Mouse (Mus musculus) neural tube, embryonic 13.5 days (tissue): ENCODE results near the gene Nsg1. TPM values are rescaled to one million over a fixed set of nuclear protein-coding genes. Genes with fewer than 3 reads are reported as not detected.
A peak's percentile ranks its signal among the peaks of the same experiment; 100 is the strongest.

Experiments used
- ATAC-seq: fragments of 200-750 bp; cut with Nextera tagmentation; 2 replicates; pipeline ENCODE4 v1.8.0; 2017; ENCODE audit warnings: low read depth, mild to moderate bottlenecking, moderate TSS enrichment, moderate library complexity
- H3K27ac ChIP-seq: fragments of 300-500 bp; sonication (generic); replicated peaks from 2 replicates; pipeline ENCODE4 v1.5.1; 2015; ENCODE audit warnings: moderate library complexity, mild to moderate bottlenecking, inconsistent platforms
- H3K27me3 ChIP-seq: fragments of 300-500 bp; sonication (generic); 2 replicates; pipeline ENCODE4 v1.6.1; 2015; ENCODE audit warnings: mild to moderate bottlenecking, inconsistent platforms
- H3K36me3 ChIP-seq: fragments of 300-500 bp; sonication (generic); 2 replicates; pipeline ENCODE4 v1.6.1; 2015; ENCODE audit warnings: mild to moderate bottlenecking, inconsistent platforms
- H3K4me1 ChIP-seq: fragments of 300-500 bp; sonication (generic); replicated peaks from 2 replicates; pipeline ENCODE4 v1.6.1; 2015; ENCODE audit warnings: inconsistent platforms
- H3K4me2 ChIP-seq: fragments of 300-500 bp; sonication (generic); 2 replicates; pipeline ENCODE4 v1.6.1; 2015; ENCODE audit warnings: inconsistent platforms, mild to moderate bottlenecking, moderate library complexity
- H3K4me3 ChIP-seq: fragments of 300-500 bp; sonication (generic); 2 replicates; pipeline ENCODE4 v1.5.1; 2015; ENCODE audit warnings: mild to moderate bottlenecking, inconsistent platforms
- H3K9ac ChIP-seq: fragments of 300-500 bp; sonication (generic); 2 replicates; pipeline ENCODE4 v1.6.1; 2015; ENCODE audit warnings: moderate library complexity, mild to moderate bottlenecking, inconsistent platforms
- H3K9me3 ChIP-seq: fragments of 300-500 bp; sonication (generic); 2 replicates; pipeline ENCODE4 v1.6.1; 2016; ENCODE audit warnings: inconsistent platforms
- WGBS: fragments of 180-500 bp; shearing (Covaris S2); methylation state at CpG from one replicate; pipeline ENCODE4 v1.1.7; 2015; 5-methylcytosine and 5-hydroxymethylcytosine counted together
- polyA plus RNA-seq: library from polyadenylated mRNA; unstranded; fragments of >200 nt; fragmentation: Nextera tagmentation; extraction: Ambion mirVana; gene quantifications from 2 replicates; pipeline ENCODE4 v1.2.1, GENCODE M21; 2015

The Nsg1 gene
- polyA plus RNA-seq = 976 and 984 TPM in 2 replicates

- Histone ChIP-seq H3K9me3 (no peaks in the 10 kb centered on the region), H3K27ac (peak within 1 kb of the TSS; percentile 98), H3K27me3 (no peaks in the 10 kb centered on the region; the same call in none of the 2 replicates), H3K4me1 (peaks cover 42% of the 10 kb centered on the region), H3K4me3 (peak within 1 kb of the TSS; percentile 91), H3K36me3 (peaks cover 28% of the 10 kb centered on the region), H3K9ac (peak within 1 kb of the TSS; percentile 100), H3K4me2 (peak within 1 kb of the TSS; percentile 84)
- peak; percentile 67 for ATAC-seq
- WGBS = 6% methylated on average over 35 of the region's 35 CpGs
Measured at GRCm38 (mm10) chr5:38159634-38160413, at the start of gene Nsg1. TSS of gene Nsg1 (minus strand) at chr5:38159907.

GRCm38 (mm10) chr5:38208985-38209384, 49.3 kb upstream of the Nsg1 start:
- Histone ChIP-seq H3K4me1 (no peaks in the 10 kb centered on the region), H3K9ac (no peak overlapping the region), H3K9me3 (no peaks in the 10 kb centered on the region), H3K4me2 (no peak overlapping the region), H3K4me3 (no peak overlapping the region), H3K27ac (no peak overlapping the region), H3K27me3 (no peaks in the 10 kb centered on the region), H3K36me3 (peaks cover 87% of the 10 kb centered on the region)
- 78% methylated on average over 8 of the region's 8 CpGs for WGBS
- no peak for ATAC-seq

- Histone ChIP-seq H3K27me3 (no peaks in the 10 kb centered on the region), H3K9me3 (no peaks in the 10 kb centered on the region), H3K4me2 (no peak overlapping the region), H3K27ac (no peak overlapping the region), H3K4me1 (no peaks in the 10 kb centered on the region), H3K9ac (no peak overlapping the region), H3K36me3 (peaks cover 88% of the 10 kb centered on the region), H3K4me3 (no peak overlapping the region)
- ATAC-seq = no peak
- 83% methylated on average over 7 of the region's 7 CpGs for WGBS
Measured at GRCm38 (mm10) chr5:38205303-38205726, 45.6 kb upstream of the Nsg1 start.

GRCm38 (mm10) chr5:38199686-38200085, 40.0 kb upstream of the Nsg1 start:
- H3K27ac ChIP-seq = no peak overlapping the region
- no peak for ATAC-seq
- 96% methylated on average over 2 of the region's 2 CpGs for WGBS
- H3K4me3 ChIP-seq = no peak overlapping the region
- H3K27me3 ChIP-seq = no peaks in the 10 kb centered on the region
- H3K4me1 ChIP-seq = no peaks in the 10 kb centered on the region
- H3K36me3 ChIP-seq = peaks cover 58% of the 10 kb centered on the region
- H3K4me2 ChIP-seq = no peak overlapping the region
- no peaks in the 10 kb centered on the region for H3K9me3 ChIP-seq
- no peak overlapping the region for H3K9ac ChIP-seq

GRCm38 (mm10) chr5:38197482-38197823, 37.7 kb upstream of the Nsg1 start:
- Histone ChIP-seq H3K36me3 (peaks cover 36% of the 10 kb centered on the region), H3K4me1 (no peaks in the 10 kb centered on the region), H3K27me3 (no peaks in the 10 kb centered on the region), H3K4me2 (no peak overlapping the region), H3K27ac (no peak overlapping the region), H3K9me3 (no peaks in the 10 kb centered on the region), H3K9ac (no peak overlapping the region), H3K4me3 (no peak overlapping the region)
- ATAC-seq = peak; percentile 79
- WGBS = 13% methylated on average over 7 of the region's 7 CpGs

- H3K4me3 ChIP-seq = no peak overlapping the region
- no peak overlapping the region for H3K9ac ChIP-seq
- 70% methylated on average over 5 of the region's 5 CpGs for WGBS
- no peaks in the 10 kb centered on the region for H3K9me3 ChIP-seq
- no peak overlapping the region for H3K27ac ChIP-seq
- no peaks in the 10 kb centered on the region for H3K27me3 ChIP-seq
- ATAC-seq = peak; percentile 23; the same call in 1 of the 2 replicates
- peaks cover 31% of the 10 kb centered on the region for H3K36me3 ChIP-seq
- H3K4me1 ChIP-seq = no peaks in the 10 kb centered on the region
- H3K4me2 ChIP-seq = no peak overlapping the region
Measured at GRCm38 (mm10) chr5:38196821-38197481, 37.2 kb upstream of the Nsg1 start.

- ATAC-seq = no peak
- Histone ChIP-seq H3K4me2 (no peak overlapping the region), H3K36me3 (peaks cover 21% of the 10 kb centered on the region), H3K9ac (no peak overlapping the region), H3K4me3 (no peak overlapping the region), H3K27me3 (no peaks in the 10 kb centered on the region), H3K9me3 (no peaks in the 10 kb centered on the region), H3K4me1 (no peaks in the 10 kb centered on the region), H3K27ac (no peak overlapping the region)
Measured at GRCm38 (mm10) chr5:38195941-38196340, 36.2 kb upstream of the Nsg1 start.

- 51% methylated on average over 2 of the region's 2 CpGs for WGBS
- peaks cover 13% of the 10 kb centered on the region for H3K36me3 ChIP-seq
- no peak for ATAC-seq
- no peaks in the 10 kb centered on the region for H3K27me3 ChIP-seq
- no peaks in the 10 kb centered on the region for H3K9me3 ChIP-seq
- no peak overlapping the region for H3K9ac ChIP-seq
- no peak overlapping the region for H3K27ac ChIP-seq
- no peak overlapping the region for H3K4me2 ChIP-seq
- no peak overlapping the region for H3K4me3 ChIP-seq
- no peaks in the 10 kb centered on the region for H3K4me1 ChIP-seq
Measured at GRCm38 (mm10) chr5:38194946-38195345, 35.2 kb upstream of the Nsg1 start.

GRCm38 (mm10) chr5:38190907-38191306, 31.2 kb upstream of the Nsg1 start:
- ATAC-seq = no peak
- Histone ChIP-seq H3K4me2 (no peak overlapping the region), H3K27me3 (no peaks in the 10 kb centered on the region), H3K36me3 (no peaks in the 10 kb centered on the region), H3K9me3 (no peaks in the 10 kb centered on the region), H3K27ac (no peak overlapping the region), H3K4me1 (no peaks in the 10 kb centered on the region), H3K9ac (no peak overlapping the region), H3K4me3 (no peak overlapping the region)
- WGBS = 91% methylated on average over 3 of the region's 3 CpGs

- Histone ChIP-seq H3K4me2 (no peak overlapping the region), H3K9ac (no peak overlapping the region), H3K4me1 (no peaks in the 10 kb centered on the region), H3K9me3 (no peaks in the 10 kb centered on the region), H3K36me3 (no peaks in the 10 kb centered on the region), H3K4me3 (no peak overlapping the region), H3K27me3 (no peaks in the 10 kb centered on the region), H3K27ac (no peak overlapping the region)
- ATAC-seq = no peak
- WGBS = 91% methylated on average over 2 of the region's 2 CpGs
Measured at GRCm38 (mm10) chr5:38187006-38187405, 27.3 kb upstream of the Nsg1 start.

GRCm38 (mm10) chr5:38184688-38185285, 25.1 kb upstream of the Nsg1 start:
- ATAC-seq = no peak
- Histone ChIP-seq H3K4me3 (no peak overlapping the region), H3K4me1 (no peaks in the 10 kb centered on the region), H3K9me3 (no peaks in the 10 kb centered on the region), H3K27ac (no peak overlapping the region), H3K9ac (no peak overlapping the region), H3K4me2 (no peak overlapping the region), H3K36me3 (no peaks in the 10 kb centered on the region), H3K27me3 (no peaks in the 10 kb centered on the region)
- WGBS = 90% methylated on average over 6 of the region's 6 CpGs

GRCm38 (mm10) chr5:38174256-38174912, 14.7 kb upstream of the Nsg1 start:
- Histone ChIP-seq H3K9ac (no peak overlapping the region), H3K36me3 (no peaks in the 10 kb centered on the region), H3K4me1 (0 out of 2 replicates have a peak, but pooled peaks cover 6% of the 10 kb centered on the region), H3K27ac (no peak overlapping the region; the same call in 1 of the 2 replicates), H3K9me3 (0 out of 2 replicates have a peak, but pooled peaks cover 7% of the 10 kb centered on the region), H3K4me3 (no peak overlapping the region), H3K4me2 (no peak overlapping the region), H3K27me3 (no peaks in the 10 kb centered on the region)
- peak; percentile 40 for ATAC-seq
- WGBS = 66% methylated on average over 16 of the region's 16 CpGs
